Mouse (Mus musculus): ENCODE measurements around the gene Dclk1. TPM values are rescaled to one million over a fixed set of nuclear protein-coding genes. Genes with fewer than 3 reads are reported as not detected.

Gene Dclk1
- total RNA-seq, 2 experiments from 2014 or later: 20.5 to 29.9 TPM

DNA sequence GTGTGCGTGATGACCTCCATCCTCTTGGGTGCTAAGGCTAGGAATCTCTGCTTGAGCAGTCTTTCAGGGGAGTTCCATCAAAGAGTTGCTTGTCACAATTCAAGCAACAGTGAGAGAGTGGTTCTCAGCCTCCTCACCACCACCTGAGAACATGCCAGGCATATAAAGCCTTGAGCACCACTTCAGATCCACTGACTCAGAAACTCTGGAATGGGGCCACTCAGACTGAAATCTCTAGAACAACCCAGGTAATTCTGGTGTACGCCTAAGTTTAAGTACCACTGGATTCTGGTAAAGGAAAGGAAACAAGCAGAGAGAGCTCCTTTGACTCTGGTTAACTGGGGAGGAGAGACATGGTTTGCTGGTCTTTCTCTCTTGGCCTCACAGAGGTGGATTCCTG is 210.3 kb downstream of the Dclk1 start:
- no peak for DNase-seq

DNA sequence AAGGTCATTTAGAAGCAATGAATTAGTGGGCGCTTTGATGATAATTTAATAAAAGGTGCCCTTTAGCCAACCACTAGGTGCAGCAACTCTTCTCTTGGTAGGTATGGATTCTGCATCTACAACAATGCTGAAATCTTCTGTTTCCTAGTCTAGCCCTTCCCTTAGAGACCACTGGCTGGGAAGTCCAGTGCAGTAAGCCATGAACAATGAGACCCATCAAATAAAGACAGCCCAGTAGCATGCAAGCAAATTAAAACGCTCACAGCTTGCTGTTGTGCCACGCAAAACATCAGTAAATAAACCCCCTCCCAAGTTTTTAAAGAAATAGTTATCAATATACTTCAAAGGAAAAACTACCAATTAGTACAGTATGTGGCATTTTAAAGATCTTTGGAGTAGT is 218.9 kb downstream of the Dclk1 start:
- no peak for DNase-seq

GRCm38 (mm10) chr3:55461685-55462655 is 219.8 kb downstream of the Dclk1 start:
- DNase-seq: no peak

GRCm38 (mm10) chr3:55462904-55463668 is 220.9 kb downstream of the Dclk1 start:
- no peak for DNase-seq

GRCm38 (mm10) chr3:55464226-55464625 is 222.1 kb downstream of the Dclk1 start:
- DNase-seq: no peak

GRCm38 (mm10) chr3:55465785-55466184 is 223.6 kb downstream of the Dclk1 start:
- DNase-seq: no peak

GRCm38 (mm10) chr3:55466348-55466747 is 224.2 kb downstream of the Dclk1 start:
- no peak for DNase-seq

DNA sequence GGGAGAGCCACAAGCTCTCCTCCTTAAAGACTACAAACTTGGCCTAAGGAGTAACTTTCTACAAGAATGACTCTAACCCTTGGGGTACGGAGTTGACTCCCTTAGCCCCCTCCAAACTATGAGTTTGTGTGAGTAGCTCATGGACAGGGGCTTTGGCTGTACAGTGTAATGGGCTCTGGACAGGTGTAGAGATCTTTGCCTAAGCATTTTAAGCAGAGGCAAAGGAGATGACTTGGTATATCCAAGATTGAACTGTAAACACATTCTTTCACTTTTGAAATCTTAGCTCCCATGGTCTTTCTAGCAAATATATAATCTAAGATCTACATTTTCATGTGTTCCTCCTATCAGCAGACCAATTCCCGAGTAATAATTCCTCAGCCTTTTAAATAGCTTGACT is 229.9 kb downstream of the Dclk1 start, which contains the start of gene Gm21954:
Gene Gm21954, minus strand, starts transcription at position 101 of the 400 bp plus-strand sequence.
- DNase-seq: no peak

DNA sequence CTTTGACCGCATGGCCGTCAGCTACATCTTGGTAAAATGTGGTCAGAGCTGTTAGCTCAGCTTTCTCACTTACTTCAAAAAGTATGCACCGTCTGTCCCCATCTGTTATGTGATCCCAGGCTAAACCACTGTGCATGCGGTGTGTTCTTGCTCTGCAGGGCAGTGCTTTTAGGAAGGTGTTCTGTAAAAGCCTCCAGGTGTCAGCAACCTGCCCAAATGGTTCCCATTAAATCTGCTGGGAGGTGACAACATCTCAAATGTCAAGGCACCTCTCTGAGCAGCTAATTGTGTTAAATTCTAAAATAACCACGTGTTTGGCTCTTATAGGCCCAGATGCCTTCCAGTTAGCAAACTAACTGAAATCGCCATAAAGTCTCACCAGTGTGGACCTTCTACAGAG is 231.0 kb downstream of the Dclk1 start:
- DNase-seq: no peak

DNA sequence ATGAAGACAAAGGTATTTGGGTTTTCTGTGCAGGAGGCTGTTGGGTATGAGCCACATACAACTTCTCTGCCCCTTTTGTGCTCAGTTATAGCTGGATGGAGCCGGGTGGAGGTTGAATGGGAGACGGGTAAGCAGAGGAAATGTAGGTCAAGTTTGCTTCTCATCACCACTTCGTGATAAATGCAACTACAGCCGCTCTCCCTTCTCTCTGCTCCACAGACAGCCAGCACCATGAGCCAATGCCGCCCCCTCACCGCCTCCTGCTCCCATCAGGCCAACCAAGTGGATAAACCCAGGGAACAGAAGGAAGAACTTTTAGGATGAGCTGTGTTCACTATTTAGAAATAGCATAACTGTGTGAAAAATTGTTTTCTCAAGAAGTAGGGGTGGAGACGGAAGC is 234.5 kb downstream of the Dclk1 start:
- DNase-seq: no peak

GRCm38 (mm10) chr3:55479306-55479705 is 237.1 kb downstream of the Dclk1 start:
- DNase-seq: no peak

GRCm38 (mm10) chr3:55481140-55481539 is 239.0 kb downstream of the Dclk1 start:
- no peak for DNase-seq

DNA sequence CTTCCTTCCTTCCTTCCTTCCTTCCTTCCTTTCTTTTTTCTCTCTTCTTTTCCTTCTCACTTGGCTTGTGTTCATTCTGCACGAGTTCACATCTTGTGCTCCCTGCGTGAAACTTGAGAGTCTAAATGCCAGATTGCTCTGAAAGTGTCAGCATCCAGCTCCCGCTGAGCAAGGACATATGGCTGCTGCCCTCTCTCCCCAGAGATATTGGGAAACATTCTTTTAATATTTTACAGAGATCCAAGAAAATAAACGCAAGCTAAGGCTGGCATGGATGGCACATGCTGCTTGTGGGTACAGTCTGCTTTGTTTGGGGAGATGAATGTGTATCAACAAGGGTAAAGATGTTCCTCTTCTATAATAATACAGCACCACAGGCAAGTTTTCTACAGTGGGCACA is 241.2 kb downstream of the Dclk1 start:
- DNase-seq: no peak

DNA sequence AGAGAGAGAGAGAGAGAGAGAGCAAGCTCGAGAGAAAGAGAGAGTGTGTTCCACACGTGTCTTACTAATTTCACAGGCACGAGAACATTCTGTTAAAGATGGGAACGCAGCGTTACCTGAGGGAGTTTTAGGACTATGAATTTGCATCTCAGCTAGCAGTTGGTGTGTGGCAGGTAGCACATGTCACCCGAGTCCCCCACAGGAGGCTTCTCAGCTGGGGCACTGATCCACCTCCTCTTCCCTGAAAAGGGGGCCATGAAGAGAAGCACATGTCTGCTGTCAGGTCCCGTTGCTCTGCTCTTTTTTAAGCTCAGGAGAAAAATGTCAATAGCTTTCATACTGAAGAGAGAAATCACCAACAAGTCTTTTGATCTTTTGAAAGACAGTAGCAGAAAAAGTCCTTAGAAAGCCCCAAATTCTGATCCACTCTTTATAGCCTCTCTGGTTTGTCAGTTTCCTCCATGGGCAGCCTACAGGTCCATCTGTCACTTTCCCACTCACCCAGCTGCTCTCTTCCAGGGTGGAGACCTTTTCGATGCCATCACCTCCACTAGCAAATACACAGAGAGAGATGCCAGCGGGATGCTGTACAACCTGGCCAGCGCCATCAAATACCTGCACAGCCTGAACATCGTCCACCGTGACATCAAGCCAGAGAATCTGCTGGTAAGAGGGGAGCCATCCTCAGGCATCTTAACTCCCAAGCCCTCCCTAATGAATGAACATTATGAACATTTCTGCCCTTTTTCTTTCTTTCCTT is 247.2 kb downstream of the Dclk1 start:
- DNase-seq: no peak

GRCm38 (mm10) chr3:55492021-55492420 is 249.9 kb downstream of the Dclk1 start:
- no peak for DNase-seq

DNA sequence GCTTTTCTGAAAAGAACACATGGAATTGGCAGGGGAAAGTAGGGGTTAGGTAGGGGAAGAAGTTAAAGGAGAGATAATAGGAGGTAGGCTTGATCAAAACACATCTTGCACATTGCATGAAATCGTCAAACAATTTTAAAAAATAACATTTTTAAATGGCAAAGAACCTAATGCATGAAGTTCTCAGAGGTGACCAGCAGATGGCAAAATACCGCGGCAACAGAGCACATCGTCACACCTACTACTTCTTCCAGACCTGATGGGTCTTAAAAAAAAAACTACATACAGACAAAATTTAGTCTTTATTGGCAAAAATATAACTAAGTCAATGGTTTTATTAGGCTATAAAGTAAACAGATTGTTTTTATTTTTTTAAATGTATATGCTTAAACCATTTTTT is 252.2 kb downstream of the Dclk1 start:
- DNase-seq: no peak

DNA sequence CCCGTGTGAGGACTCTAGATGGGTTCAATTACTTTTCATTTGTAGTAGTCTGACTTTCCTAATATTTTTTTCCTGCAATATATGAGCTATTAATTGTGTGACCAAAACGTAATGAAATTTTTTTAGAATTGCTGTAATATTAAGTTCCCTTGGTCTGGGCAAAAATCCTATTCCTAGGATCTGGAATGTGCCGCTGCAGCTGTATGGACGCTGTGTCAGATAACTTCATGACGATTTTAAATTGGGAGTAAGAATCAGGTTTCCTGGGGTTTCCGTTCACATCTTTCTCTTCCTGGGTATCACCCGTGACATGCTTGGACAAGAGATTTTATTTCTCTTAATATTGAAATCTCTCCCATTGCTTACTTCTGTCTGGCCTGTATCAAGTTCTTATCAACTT is 253.1 kb downstream of the Dclk1 start:
- no peak for DNase-seq

DNA sequence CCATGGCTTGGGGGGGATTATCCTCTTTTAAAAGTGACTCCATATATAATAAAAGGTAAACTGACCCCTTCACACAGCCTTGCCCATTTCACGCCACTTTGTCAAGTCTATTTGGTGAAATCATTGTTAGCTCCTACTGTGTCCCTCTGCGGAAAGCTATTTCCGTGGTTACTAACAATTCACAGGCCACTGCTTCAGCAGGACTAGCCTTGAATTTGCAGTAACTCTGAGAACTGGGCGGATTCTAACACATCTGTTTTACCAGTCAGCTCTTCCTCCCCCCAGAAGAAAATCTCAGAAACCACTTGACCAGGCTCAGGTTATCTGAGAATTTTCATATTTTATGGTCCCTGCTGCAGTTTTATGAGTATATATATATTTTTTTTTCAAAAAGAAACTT is 253.7 kb downstream of the Dclk1 start:
- no peak for DNase-seq

GRCm38 (mm10) chr3:55496462-55496941 is 254.3 kb downstream of the Dclk1 start:
- no peak for DNase-seq

GRCm38 (mm10) chr3:55499298-55499697 is 257.1 kb downstream of the Dclk1 start:
- DNase-seq: no peak

DNA sequence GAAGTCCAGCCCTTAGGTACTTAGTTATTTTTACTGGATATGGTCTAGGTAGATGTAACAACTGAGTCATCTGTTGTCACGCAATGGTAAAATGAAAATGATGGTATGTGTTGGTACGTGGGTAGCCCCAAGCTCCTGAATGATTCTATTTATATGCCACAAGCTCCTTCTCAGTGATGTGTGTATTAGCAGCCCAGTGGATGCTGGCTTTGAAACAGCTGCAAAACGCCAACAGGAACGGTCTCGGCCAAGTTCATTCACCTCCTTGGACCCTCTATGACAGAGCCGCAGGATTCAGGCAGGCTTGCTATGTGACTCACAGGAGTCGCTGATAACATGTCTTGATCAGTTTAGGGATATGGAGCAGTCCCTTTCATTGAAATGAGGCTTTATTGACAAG is 268.0 kb downstream of the Dclk1 start:
- no peak for DNase-seq

DNA sequence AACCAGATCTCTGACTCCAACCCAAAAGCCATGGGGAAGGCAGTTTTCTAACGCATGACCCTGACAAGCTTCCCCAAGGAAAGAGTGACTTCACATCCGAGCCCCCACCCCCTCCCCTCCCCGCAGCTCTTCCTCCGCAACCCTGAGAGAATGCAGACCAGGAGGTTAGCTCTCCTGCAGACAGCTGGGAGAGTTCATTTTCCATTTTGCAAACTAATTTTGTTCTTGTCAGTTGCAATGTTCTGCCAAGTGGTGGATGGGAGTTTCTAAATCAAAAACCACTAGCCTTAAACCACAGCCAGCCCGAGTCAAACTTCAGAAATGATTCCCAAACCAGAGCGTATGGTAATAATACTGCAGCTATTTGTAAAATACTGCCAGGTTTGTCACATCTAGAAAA is 269.5 kb downstream of the Dclk1 start:
- DNase-seq: no peak

Measured in gastrocnemius, postnatal 10 days (tissue).